Mouse (Mus musculus) G1E (cell line): ENCODE measurements around the gene Dmgdh. TPM values are rescaled to one million over a fixed set of nuclear protein-coding genes. Genes with fewer than 3 reads are reported as not detected.
A peak's percentile ranks its signal among the peaks of the same experiment; 100 is the strongest.

Experiments used
- ATAC-seq: 2 replicates; pipeline ENCODE4 v1.8.0; 2016; ENCODE audit warnings: mild to moderate bottlenecking; ENCODE audit not compliant: insufficient number of reproducible peaks, poor library complexity, low FRiP score, severe bottlenecking; ENCODE audit errors: extremely low read depth
- DNase-seq: peaks from one replicate; pipeline ENCODE4 v3.0.0; 2012; ENCODE audit warnings: low spot score
- H3K27me3 ChIP-seq: 2 replicates; pipeline ENCODE4 v1.6.1; 2012; ENCODE audit warnings: mild to moderate bottlenecking, low read length, inconsistent platforms; ENCODE audit not compliant: insufficient read depth
- H3K36me3 ChIP-seq: replicated peaks from 2 replicates; pipeline ENCODE3; 2012; ENCODE audit warnings: mild to moderate bottlenecking, inconsistent platforms
- H3K4me1 ChIP-seq: 2 replicates; pipeline ENCODE4 v1.6.1; 2012; ENCODE audit warnings: low read depth, low read length, inconsistent platforms, mixed read lengths; ENCODE audit not compliant: insufficient read depth
- H3K4me3 ChIP-seq: 2 replicates; pipeline ENCODE4 v1.5.1; 2012; ENCODE audit warnings: low read depth, mild to moderate bottlenecking, inconsistent platforms, low read length, moderate library complexity, mixed read lengths
- H3K9me3 ChIP-seq: replicated peaks from 2 replicates; pipeline ENCODE4 v1.6.1; 2012; ENCODE audit warnings: inconsistent platforms
- CTCF ChIP-seq: IDR thresholded peaks from 2 replicates; pipeline ENCODE4 v1.5.1; 2012; ENCODE audit warnings: low read depth, low read length, inconsistent platforms, mixed read lengths
- GATA1 ChIP-seq: IDR thresholded peaks from 2 replicates; pipeline ENCODE4 v1.6.1; 2012; ENCODE audit warnings: borderline replicate concordance, low read length, inconsistent platforms, mixed read lengths
- GATA2 ChIP-seq: IDR thresholded peaks from 2 replicates; pipeline ENCODE4 v1.6.1; 2012; ENCODE audit warnings: low read depth, low read length, inconsistent platforms, borderline replicate concordance
- POLR2AphosphoS5 ChIP-seq: IDR thresholded peaks from 2 replicates; pipeline ENCODE4 v1.6.1; 2012; ENCODE audit warnings: low read depth, low read length, inconsistent platforms; ENCODE audit not compliant: insufficient replicate concordance
- TAL1 ChIP-seq: conservative IDR thresholded peaks from 2 replicates; pipeline ENCODE4 v1.6.1; 2012; ENCODE audit warnings: low read depth, low read length, inconsistent platforms, mixed read lengths
- polyA plus RNA-seq: library from polyadenylated mRNA; stranded (reverse); fragments of >175 nt; gene quantifications from 2 replicates; pipeline ENCODE4 v1.2.3, GENCODE M21; 2012
- total RNA-seq, 2 experiments: library from RNA; stranded (forward) in 1 of 2; stranded (reverse) in 1 of 2; fragments of 200-1000 nt in 1 of 2; fragments of >200 nt in 1 of 2; fragmentation: Nextera tagmentation in 1 of 2; gene quantifications; 2 replicates each; pipeline ENCODE4 v1.2.3; 2014 to 2017

Dmgdh gene
- total and polyA plus RNA-seq, 3 experiments, result 0.05 TPM; not detected in 2

DNA sequence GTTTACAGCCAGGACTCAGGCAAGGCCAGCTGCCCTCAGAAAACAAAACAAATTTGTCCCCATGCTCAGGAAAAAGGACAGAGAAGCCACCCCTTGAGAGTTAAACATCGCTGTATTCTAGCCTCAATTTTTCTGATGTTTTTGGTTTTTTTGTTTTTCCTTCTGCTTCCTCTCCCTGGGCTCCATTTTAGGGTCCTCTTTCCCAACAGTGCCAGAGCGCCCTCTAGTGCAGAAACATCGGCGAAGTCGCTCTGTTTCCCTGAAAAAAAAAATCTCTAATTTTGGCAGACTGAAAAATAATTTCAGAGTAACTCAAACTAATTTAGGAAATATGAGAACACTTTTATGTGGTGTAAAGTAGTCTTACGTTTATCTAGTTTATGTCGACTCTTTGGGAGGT lies 44.7 kb downstream of the Dmgdh start:
- DNase-seq (no peak), ATAC-seq (no peak)
- TF ChIP-seq CTCF, result no peak; the same call in 1 of the 2 replicates
- TF ChIP-seq TAL1, result no peak
- TF ChIP-seq GATA1, result no peak
- no peak overlapping the region for H3K4me3 ChIP-seq
- no peaks in the 10 kb centered on the region for H3K36me3 ChIP-seq
- 0 out of 2 replicates have a peak, but pooled peaks cover 2% of the 10 kb centered on the region for H3K4me1 ChIP-seq
- H3K27me3 ChIP-seq, result peaks cover 8% of the 10 kb centered on the region
- no peaks in the 10 kb centered on the region for H3K9me3 ChIP-seq

DNA sequence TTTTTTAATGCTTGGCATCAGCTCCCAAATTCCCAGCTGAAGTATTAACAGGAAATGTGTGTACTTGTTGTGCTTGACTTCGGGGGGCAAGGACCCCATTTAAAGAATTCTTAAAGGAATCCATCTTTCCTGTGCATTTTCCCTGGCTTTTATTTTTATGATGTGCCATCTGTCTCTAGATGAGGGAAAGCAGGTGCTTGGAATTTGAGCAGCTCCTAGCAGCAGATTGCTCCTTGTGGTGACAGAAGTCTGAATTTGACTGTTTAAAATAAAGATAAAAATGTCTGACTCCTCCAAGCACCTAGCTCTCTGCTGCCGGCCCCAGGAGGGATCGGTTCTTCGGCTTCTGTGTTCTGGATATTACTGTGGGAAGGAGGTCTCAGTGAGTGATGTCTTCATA lies 47.7 kb downstream of the Dmgdh start:
- TF ChIP-seq TAL1, result no peak
- no peak for TF ChIP-seq POLR2AphosphoS5
- no peak for TF ChIP-seq GATA2
- TF ChIP-seq CTCF, result no peak
- TF ChIP-seq GATA1, result no peak
- H3K4me1 ChIP-seq, result 0 out of 2 replicates have a peak, but pooled peaks cover 2% of the 10 kb centered on the region
- no peaks in the 10 kb centered on the region for H3K36me3 ChIP-seq
- no peak overlapping the region for H3K4me3 ChIP-seq
- no peaks in the 10 kb centered on the region for H3K9me3 ChIP-seq
- DNase-seq, result no peak
- peaks cover 10% of the 10 kb centered on the region for H3K27me3 ChIP-seq
- no peak for ATAC-seq

DNA sequence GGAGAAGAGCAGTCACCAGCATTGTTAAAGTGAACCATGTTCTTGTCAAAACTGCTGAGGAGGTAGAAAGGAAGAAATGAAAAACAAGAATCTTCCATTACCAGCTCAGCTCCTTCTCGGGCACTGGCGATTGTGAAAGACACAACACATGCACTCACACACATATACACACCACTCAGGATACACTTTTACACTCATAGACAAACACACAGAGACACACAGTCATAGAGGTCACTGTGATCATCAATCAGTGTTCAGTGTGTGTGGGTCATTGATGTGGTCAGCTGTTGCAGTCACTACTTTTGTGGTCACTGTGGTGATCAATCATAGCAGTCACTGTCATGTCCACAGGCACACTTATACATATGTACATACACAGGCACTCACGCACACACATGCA lies 49.2 kb downstream of the Dmgdh start:
- 0 out of 2 replicates have a peak, but pooled peaks cover 2% of the 10 kb centered on the region for H3K4me1 ChIP-seq
- no peak overlapping the region for H3K4me3 ChIP-seq
- DNase-seq (no peak), ATAC-seq (no peak)
- no peak for TF ChIP-seq GATA1
- TF ChIP-seq CTCF, result no peak
- TF ChIP-seq GATA2, result no peak
- TF ChIP-seq TAL1, result no peak
- TF ChIP-seq POLR2AphosphoS5, result no peak
- H3K27me3 ChIP-seq, result peaks cover 11% of the 10 kb centered on the region
- H3K36me3 ChIP-seq, result no peaks in the 10 kb centered on the region
- no peaks in the 10 kb centered on the region for H3K9me3 ChIP-seq

DNA sequence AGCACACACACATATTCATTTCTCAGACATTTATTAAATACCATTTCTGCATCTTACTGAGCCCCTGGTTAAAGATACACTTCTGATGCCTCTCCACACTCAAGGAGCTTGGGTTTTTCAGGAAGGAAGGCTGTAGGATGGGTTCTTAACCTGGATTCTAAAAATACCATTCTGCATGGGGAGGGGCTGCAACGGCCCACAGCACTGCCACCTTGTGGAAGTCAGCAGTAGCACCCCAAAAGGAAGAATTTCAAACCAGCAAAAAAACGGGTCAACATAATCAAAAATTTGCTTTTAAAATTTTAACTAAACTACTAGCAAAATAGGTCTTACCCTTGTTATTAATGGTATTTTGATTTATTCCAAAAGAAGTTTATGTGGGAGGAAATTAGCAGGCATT lies 50.0 kb downstream of the Dmgdh start:
- H3K27me3 ChIP-seq, result peaks cover 11% of the 10 kb centered on the region
- no peak overlapping the region for H3K4me3 ChIP-seq
- DNase-seq, result no peak
- H3K9me3 ChIP-seq, result no peaks in the 10 kb centered on the region
- TF ChIP-seq GATA2 (no peak), CTCF (peak; percentile 36; the same call in 1 of the 2 replicates)
- H3K4me1 ChIP-seq, result no peaks in the 10 kb centered on the region
- no peak for ATAC-seq
- H3K36me3 ChIP-seq, result no peaks in the 10 kb centered on the region

DNA sequence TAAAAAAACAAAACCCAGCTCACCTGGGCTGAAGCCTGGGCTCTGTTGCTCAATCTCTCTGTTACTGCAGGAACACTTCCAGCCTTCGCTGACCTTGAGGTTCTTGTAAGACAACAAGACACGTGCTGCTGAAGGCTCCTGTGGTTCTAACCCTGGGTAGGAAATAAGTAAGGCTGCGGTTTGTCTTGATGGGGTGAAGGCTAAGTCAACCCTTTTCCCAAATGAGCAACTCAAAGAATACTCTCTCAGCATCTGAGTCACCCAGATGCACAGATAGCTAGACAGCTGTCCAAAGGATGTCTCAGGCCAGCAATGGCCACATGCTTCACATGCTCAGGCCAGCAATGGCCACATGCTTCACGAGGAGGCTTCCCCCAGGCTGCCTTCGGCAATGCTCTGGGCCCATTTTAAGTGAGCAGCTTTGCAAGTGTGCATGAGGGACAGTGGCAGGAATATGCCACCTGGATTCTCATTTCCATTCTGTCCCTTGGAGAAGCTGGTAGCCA lies 61.0 kb downstream of the Dmgdh start:
- Histone ChIP-seq H3K9me3 (no peaks in the 10 kb centered on the region), H3K27me3 (peaks cover 6% of the 10 kb centered on the region), H3K36me3 (no peaks in the 10 kb centered on the region), H3K4me3 (no peak overlapping the region), H3K4me1 (no peaks in the 10 kb centered on the region)
- ATAC-seq (no peak), DNase-seq (no peak)
- TF ChIP-seq POLR2AphosphoS5, result no peak
- no peak for TF ChIP-seq CTCF
- TF ChIP-seq GATA1, result no peak
- TF ChIP-seq GATA2, result no peak
- TF ChIP-seq TAL1, result no peak

DNA sequence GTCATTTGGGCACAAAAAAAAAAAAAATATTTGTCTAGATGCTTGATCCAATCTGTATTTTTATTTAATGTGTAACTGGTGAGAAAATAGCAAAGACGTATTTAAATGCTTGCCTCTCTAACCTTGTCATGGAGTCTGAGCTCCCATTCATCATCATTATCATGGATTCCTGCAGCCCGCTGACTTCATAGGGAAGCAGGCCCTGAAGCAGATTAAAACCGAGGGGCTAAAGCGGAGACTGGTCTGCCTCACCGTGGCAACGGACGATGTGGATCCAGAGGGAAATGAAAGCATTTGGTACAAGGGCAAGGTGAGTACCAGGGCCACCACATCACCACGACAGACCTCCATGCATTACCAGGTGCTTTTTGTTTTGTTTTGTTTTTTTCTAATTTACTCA lies 69.9 kb downstream of the Dmgdh start:
- H3K4me1 ChIP-seq, result no peaks in the 10 kb centered on the region
- H3K4me3 ChIP-seq, result no peak overlapping the region
- no peak for DNase-seq
- no peaks in the 10 kb centered on the region for H3K9me3 ChIP-seq
- no peak for TF ChIP-seq CTCF
- TF ChIP-seq POLR2AphosphoS5, result no peak
- no peak for TF ChIP-seq TAL1
- no peak for TF ChIP-seq GATA2
- no peak for TF ChIP-seq GATA1
- ATAC-seq, result no peak
- no peaks in the 10 kb centered on the region for H3K36me3 ChIP-seq
- peaks cover 8% of the 10 kb centered on the region; the same call in 1 of the 2 replicates for H3K27me3 ChIP-seq

DNA sequence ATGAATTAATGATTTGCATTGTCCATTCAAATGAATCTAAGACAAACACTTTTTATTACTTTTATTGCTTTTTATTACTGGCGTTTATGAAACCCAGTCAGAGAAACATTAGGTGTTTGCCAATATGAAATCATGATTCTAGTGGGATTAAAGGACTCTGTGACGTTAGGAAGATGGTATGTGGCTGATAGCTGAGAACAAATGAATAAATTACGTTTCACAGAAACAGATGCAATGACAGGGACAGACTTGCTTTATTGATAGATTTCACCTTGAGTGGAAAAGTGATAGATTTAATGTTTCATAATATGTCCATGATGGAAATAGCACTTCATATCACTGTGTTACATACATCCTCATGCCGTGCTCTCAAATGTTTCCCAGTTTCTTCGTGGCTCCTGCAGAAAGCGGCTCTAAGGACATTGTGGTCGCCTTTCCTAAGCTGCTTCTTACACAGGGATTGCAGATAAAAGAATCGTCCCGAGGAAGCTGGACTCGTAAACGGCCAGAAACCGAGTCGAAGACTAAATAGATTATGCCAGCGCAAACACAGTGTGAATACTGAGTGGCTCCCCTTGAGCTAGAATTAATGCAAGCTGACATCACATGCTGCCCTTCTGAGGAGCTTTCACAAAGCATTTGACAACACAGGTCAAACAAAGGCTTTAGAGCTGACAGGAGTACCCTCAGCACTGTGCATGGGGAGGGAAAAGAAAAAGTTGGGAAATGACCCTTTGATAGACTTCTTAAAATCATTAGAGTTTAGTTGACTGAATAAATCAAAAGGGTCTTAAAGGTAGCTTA lies 78.6 kb downstream of the Dmgdh start:
- Histone ChIP-seq H3K4me3 (no peak overlapping the region), H3K9me3 (no peaks in the 10 kb centered on the region), H3K36me3 (no peaks in the 10 kb centered on the region), H3K27me3 (peaks cover 9% of the 10 kb centered on the region), H3K4me1 (no peaks in the 10 kb centered on the region)
- no peak for DNase-seq
- ATAC-seq, result no peak
- TF ChIP-seq GATA2, result no peak
- TF ChIP-seq TAL1, result no peak
- TF ChIP-seq CTCF, result no peak
